Comparison of ENCODE assay signal across 8 mouse cellular contexts in genomic region chr7:34759378-34759822, GRCm38 (mm10). TPM values are rescaled to one million over a fixed set of nuclear protein-coding genes. Genes with fewer than 3 reads are reported as not detected.
DNase-seq lines count a peak whose midpoint lies in the region; ATAC-seq and TF ChIP-seq lines count a peak whose summit lies in the region.

No protein-coding gene starts in this region.

- DNase-seq in cerebellum, adult 11-12 months = peak; percentile 10
- DNase-seq in ovary, adult 18-20 months (ENCODE audit: low spot score) = peak; percentile 60
- DNase-seq in ovary, postnatal 10 days (ENCODE audit: low spot score) = no peak
- DNase-seq in layer of hippocampus, postnatal 14 days (ENCODE audit: low spot score in 2 of 2) = peak; percentile 48 to 65
- peak; percentile 44 to 58 for DNase-seq in right cerebral cortex, postnatal 36 days (ENCODE audit: low spot score in 2 of 2)
- DNase-seq in liver, postnatal 0 days = no peak

- H3K4me2 ChIP-seq in liver, postnatal 0 days (ENCODE audit: low read depth, low read length) = no peak overlapping the region

- H3K4me1 ChIP-seq in liver, postnatal 0 days (ENCODE audit: insufficient read depth) = no peaks in the 10 kb centered on the region

- H3K4me3 ChIP-seq in liver, postnatal 0 days (ENCODE audit: low read depth, low read length) = no peak overlapping the region

- H3K9me3 ChIP-seq in liver, postnatal 0 days (ENCODE audit: low read length) = no peaks in the 10 kb centered on the region

- 71% methylated on average over 6 of the region's 7 CpGs for WGBS in liver, postnatal 0 days (ENCODE audit: insufficient replicate concordance)

- no peak overlapping the region for H3K9ac ChIP-seq in liver, postnatal 0 days (replicated peaks)

- no peak for TF ChIP-seq EP300 in liver, postnatal 0 days (IDR thresholded peaks at IDR 0.05; ENCODE audit: low read depth)

- H3K27ac ChIP-seq in liver, postnatal 0 days (ENCODE audit: low read depth) = no peak overlapping the region

- no peak for ATAC-seq in cerebellum, adult (ENCODE audit: insufficient number of reproducible peaks, low FRiP score, low TSS enrichment)
- ATAC-seq in erythroid progenitor cell, adult 5-6 weeks (replicated peaks; ENCODE audit: low FRiP score, poor library complexity, severe bottlenecking) = no peak
- ATAC-seq in liver, postnatal 0 days = no peak

- H3K27me3 ChIP-seq in liver, postnatal 0 days (ENCODE audit: insufficient read depth, low read length) = no peaks in the 10 kb centered on the region

- no peaks in the 10 kb centered on the region for H3K36me3 ChIP-seq in liver, postnatal 0 days (replicated peaks; ENCODE audit: insufficient read depth, low read length)

- no peak for TF ChIP-seq CTCF in liver, postnatal 0 days (IDR thresholded peaks at IDR 0.05; ENCODE audit: low read depth)

RNA-seq across cellular contexts. Expression of gene Chst8, which starts 53.1 kb away (rescaled TPM):
- total RNA-seq in layer of hippocampus, postnatal 14 days (2021) = 10 to 100 TPM; 29.6 to 34.3 TPM
- total RNA-seq in erythroid progenitor cell, adult 5-6 weeks (2015; ENCODE audit: low replicate concordance) = not detected in 2 replicates
- not detected in 2 replicates for total RNA-seq in erythroid progenitor cell, adult 5-6 weeks (2017; ENCODE audit: low replicate concordance)
- polyA plus RNA-seq in liver, postnatal 0 days (2015; fragmentation: Nextera tagmentation; extraction: Ambion mirVana) = 0.21 and 0.47 TPM in 2 replicates

Comparison
In these comparisons a context has a peak if more than half of its experiments do, and no peak if none do; other contexts are left out.
1. DNase-seq: peak in cerebellum, adult 11-12 months (single experiment), ovary, adult 18-20 months (single experiment), layer of hippocampus, postnatal 14 days (2 of 2) and right cerebral cortex, postnatal 36 days (2 of 2); none in ovary, postnatal 10 days (single experiment) and liver, postnatal 0 days (single experiment).
2. RNA of gene Chst8, which starts 53.1 kb away (total RNA-seq): 29.6 to 34.3 TPM in layer of hippocampus, postnatal 14 days; not detected in erythroid progenitor cell, adult 5-6 weeks; every median in the first group is over 10 times any median in the second.